Mouse (Mus musculus) cerebellum, postnatal 14 days (tissue): Measurements from ENCODE around the gene Gm7682.
"Not testable (repeated sequence)": the region's sequence is repeated elsewhere in the genome, so short reads cannot be mapped to it uniquely, and the experiment has no call there.

Experiments used
- DNase-seq, 2 experiments: peaks; one replicate each; pipeline ENCODE4 v3.0.0; 2021; ENCODE audit warnings: mixed read lengths in 2 of 2

Gm7682 gene

GRCm38 (mm10) chr5:94445484-94445883 lies at the start of gene Gm7682:
Gm7682 (plus strand) TSS chr5:94445784.
- not testable (repeated sequence) for DNase-seq
